14 mouse cellular contexts compared by ENCODE assay signal in the genomic region with DNA sequence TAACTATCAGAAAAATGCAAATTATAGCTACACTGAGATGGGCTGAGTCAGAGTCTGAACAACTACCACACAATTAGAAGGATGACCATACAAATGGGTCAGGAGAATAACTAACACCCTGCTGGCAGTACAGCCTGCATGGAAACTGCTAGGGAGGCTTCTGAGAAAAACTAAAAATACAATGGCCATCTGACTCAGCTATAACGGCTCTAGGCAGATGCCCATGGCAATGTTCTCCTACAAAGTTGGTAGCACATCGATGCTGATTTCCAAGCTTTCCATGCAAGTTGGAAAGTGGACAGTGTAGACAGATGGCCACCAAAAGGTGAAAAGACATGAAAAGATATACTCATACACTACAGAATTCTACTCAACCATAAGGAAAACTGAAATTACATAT.
A peak's percentile ranks its signal among the peaks of the same experiment; 100 is the strongest.
DNase-seq lines count a peak whose midpoint lies in the region.
"Had no signal": no experiment of that assay in that cellular context is flagged by ENCODE, and none has a peak within 500 bp of the region (broad histone marks: within the 10 kb centered on the region; RNA-seq: fewer than 3 reads in every experiment).

No protein-coding gene starts in this region.

- peak; percentile 9 for DNase-seq in cerebellum, adult 11-12 months
- DNase-seq in cerebellum, postnatal 4 days (ENCODE audit: low spot score in 2 of 2): no peak
- DNase-seq in frontal cortex, adult 2 months (ENCODE audit: extremely low spot score in 1 of 2, low spot score in 1 of 2): peak; percentile 1 to 20
- no peak for DNase-seq in frontal cortex, postnatal 25 days (ENCODE audit: low spot score in 2 of 2)
- peak; percentile 1 for DNase-seq in Muller cell, postnatal 12 days (ENCODE audit: inconsistent ontology term)
- peak; percentile 22 for DNase-seq in cerebellum, adult 9-11 months
- no peak for DNase-seq in spleen, postnatal 14 days (ENCODE audit: low spot score in 2 of 2)
- no peak for DNase-seq in ovary, postnatal 36 days (ENCODE audit: low spot score)
- DNase-seq: adrenal gland, adult 2 months; adrenal gland, postnatal 25 days; gastrocnemius, adult 2 months; gastrocnemius, postnatal 25 days; heart, postnatal 4 days; kidney, adult 2 months had no signal

Comparison
In these comparisons a context has a peak if more than half of its experiments do, and no peak if none do; other contexts are left out.
1. DNase-seq: peak in cerebellum, adult 11-12 months (single experiment), frontal cortex, adult 2 months (2 of 2), Muller cell, postnatal 12 days (single experiment) and cerebellum, adult 9-11 months (single experiment); none in cerebellum, postnatal 4 days (0 of 2), frontal cortex, postnatal 25 days (0 of 2), spleen, postnatal 14 days (0 of 2) and ovary, postnatal 36 days (single experiment).